Mouse (Mus musculus) midbrain, embryonic 11.5 days (tissue): ENCODE results near the gene Mustn1. TPM values are rescaled to one million over a fixed set of nuclear protein-coding genes. Genes with fewer than 3 reads are reported as not detected.

Experiments used
- ATAC-seq: fragments of 200-750 bp; cut with Nextera tagmentation; 2 replicates; pipeline ENCODE4 v1.8.0; 2017; ENCODE audit warnings: moderate TSS enrichment, moderate library complexity; ENCODE audit not compliant: low FRiP score
- DNase-seq: peaks from one replicate; pipeline ENCODE4 v3.0.0; 2015; ENCODE audit warnings: low spot score; ENCODE audit errors: missing footprints
- H3K27ac ChIP-seq: fragments of 300-500 bp; sonication (generic); 2 replicates; pipeline ENCODE4 v1.5.1; 2014; ENCODE audit warnings: low read depth, low read length
- H3K27me3 ChIP-seq: fragments of 300-500 bp; sonication (generic); 2 replicates; pipeline ENCODE4 v1.6.1; 2014; ENCODE audit warnings: mild to moderate bottlenecking, low read length, moderate library complexity, mixed read lengths; ENCODE audit not compliant: control insufficient read depth, insufficient read depth
- H3K36me3 ChIP-seq: fragments of 300-500 bp; sonication (generic); 2 replicates; pipeline ENCODE4 v1.6.1; 2014; ENCODE audit warnings: mild to moderate bottlenecking, low read length, moderate library complexity, mixed read lengths; ENCODE audit not compliant: control insufficient read depth, insufficient read depth
- H3K4me1 ChIP-seq: fragments of 300-500 bp; sonication (generic); 2 replicates; pipeline ENCODE4 v1.6.1; 2014; ENCODE audit warnings: low read length; ENCODE audit not compliant: control insufficient read depth, insufficient read depth
- H3K4me2 ChIP-seq: fragments of 300-500 bp; sonication (generic); 2 replicates; pipeline ENCODE4 v1.6.1; 2014; ENCODE audit warnings: mild to moderate bottlenecking, moderate library complexity
- H3K4me3 ChIP-seq: fragments of 300-500 bp; sonication (generic); 2 replicates; pipeline ENCODE4 v1.5.1; 2014; ENCODE audit warnings: low read depth, low read length
- H3K9ac ChIP-seq: fragments of 300-500 bp; sonication (generic); 2 replicates; pipeline ENCODE4 v1.6.1; 2014; ENCODE audit warnings: low read length
- H3K9me3 ChIP-seq: fragments of 300-500 bp; sonication (generic); 2 replicates; pipeline ENCODE4 v1.6.1; 2016; ENCODE audit warnings: low read length; ENCODE audit not compliant: control insufficient read depth
- WGBS: fragments of 180-500 bp; shearing (Covaris S2); extraction: QIAGEN DNeasy Blood & Tissue Kit; methylation state at CpG from one replicate; pipeline ENCODE4 v1.1.7; 2014; 5-methylcytosine and 5-hydroxymethylcytosine counted together
- polyA plus RNA-seq: library from polyadenylated mRNA; unstranded; fragments of >200 nt; fragmentation: Nextera tagmentation; extraction: Ambion mirVana; gene quantifications from 2 replicates; pipeline ENCODE4 v1.2.1, GENCODE M21; 2014

Gene Mustn1
- polyA plus RNA-seq, 1 experiment from 2014 or later: 0.42 TPM

DNA sequence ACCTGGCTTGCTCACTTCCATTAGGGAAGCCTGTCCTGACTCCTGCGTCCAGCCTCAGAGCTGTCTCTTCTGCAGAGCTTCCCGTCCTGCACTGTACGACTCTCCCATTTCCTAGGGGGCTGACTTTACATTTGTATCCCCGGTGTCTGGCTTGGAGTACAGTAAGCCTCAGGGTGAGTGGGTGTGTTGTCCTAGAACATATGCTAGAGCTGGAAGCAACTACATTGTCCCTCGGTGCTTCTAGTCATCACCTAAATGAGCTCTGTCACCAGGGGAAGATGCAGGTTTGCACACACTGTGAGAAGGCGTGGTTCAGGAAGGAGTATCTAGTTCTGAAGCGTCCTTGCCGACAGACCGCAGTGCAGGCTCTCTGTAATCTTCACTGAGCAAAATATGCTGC is 16.6 kb upstream of the Mustn1 start:
- H3K27me3 ChIP-seq: no peaks in the 10 kb centered on the region
- H3K9me3 ChIP-seq: no peaks in the 10 kb centered on the region
- no peak overlapping the region for H3K4me3 ChIP-seq
- no peak overlapping the region for H3K27ac ChIP-seq
- ATAC-seq (no peak), DNase-seq (no peak)
- WGBS: 90% methylated on average over 9 of the region's 9 CpGs
- H3K9ac ChIP-seq: no peak overlapping the region
- no peaks in the 10 kb centered on the region for H3K36me3 ChIP-seq
- no peaks in the 10 kb centered on the region for H3K4me1 ChIP-seq
- no peak overlapping the region for H3K4me2 ChIP-seq

DNA sequence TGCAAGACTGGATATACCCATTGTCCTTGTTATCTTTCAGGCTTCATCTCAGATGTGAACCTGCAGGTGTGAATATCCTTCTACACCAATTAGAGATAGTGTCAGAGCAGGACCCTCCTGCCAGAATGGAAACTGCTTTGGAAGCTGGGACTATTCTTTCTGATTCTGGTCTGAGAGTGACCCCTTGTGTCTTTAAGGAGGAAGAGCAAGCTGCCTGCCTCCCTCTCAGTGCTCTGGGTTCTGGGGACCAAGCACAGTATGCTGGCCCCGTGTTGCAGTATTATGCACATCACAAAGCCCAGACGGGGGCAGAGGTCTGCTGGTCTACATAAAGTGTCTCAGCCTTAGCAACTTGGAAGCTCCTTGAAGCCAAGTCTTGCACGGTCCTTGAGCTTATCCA is 13.7 kb upstream of the Mustn1 start:
- ATAC-seq (no peak), DNase-seq (no peak)
- Histone ChIP-seq H3K4me3 (no peak overlapping the region), H3K4me2 (no peak overlapping the region), H3K4me1 (no peaks in the 10 kb centered on the region), H3K9ac (no peak overlapping the region), H3K27me3 (no peaks in the 10 kb centered on the region), H3K36me3 (no peaks in the 10 kb centered on the region), H3K9me3 (no peaks in the 10 kb centered on the region), H3K27ac (no peak overlapping the region)
- 58% methylated on average over 3 of the region's 3 CpGs for WGBS

DNA sequence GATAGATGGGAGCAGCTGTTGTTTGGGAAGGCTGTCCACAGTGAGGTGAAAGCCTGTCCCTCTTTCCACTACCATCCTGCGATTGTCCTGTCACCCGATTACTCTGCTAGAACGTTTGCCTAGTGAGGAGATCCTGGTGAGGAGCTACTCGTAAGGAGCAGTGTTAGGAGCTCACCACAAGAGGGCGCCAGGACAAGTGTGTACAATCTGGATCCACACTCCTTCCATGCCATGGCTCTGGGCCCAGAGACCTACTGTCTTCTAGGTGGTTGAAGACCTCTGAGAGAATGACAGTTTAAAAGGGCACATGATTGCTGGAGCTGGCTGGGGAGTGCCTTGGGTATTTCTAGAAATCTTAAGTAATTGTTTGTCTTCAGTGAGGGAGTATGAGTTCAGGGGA is 12.0 kb upstream of the Mustn1 start:
- ATAC-seq: no peak
- no peaks in the 10 kb centered on the region for H3K27me3 ChIP-seq
- WGBS: 32% methylated on average over 5 of the region's 5 CpGs
- no peaks in the 10 kb centered on the region for H3K36me3 ChIP-seq
- DNase-seq: peak; percentile 93
- no peaks in the 10 kb centered on the region for H3K9me3 ChIP-seq
- no peak overlapping the region for H3K4me3 ChIP-seq
- no peak overlapping the region for H3K27ac ChIP-seq
- H3K9ac ChIP-seq: no peak overlapping the region
- no peaks in the 10 kb centered on the region for H3K4me1 ChIP-seq
- H3K4me2 ChIP-seq: no peak overlapping the region

DNA sequence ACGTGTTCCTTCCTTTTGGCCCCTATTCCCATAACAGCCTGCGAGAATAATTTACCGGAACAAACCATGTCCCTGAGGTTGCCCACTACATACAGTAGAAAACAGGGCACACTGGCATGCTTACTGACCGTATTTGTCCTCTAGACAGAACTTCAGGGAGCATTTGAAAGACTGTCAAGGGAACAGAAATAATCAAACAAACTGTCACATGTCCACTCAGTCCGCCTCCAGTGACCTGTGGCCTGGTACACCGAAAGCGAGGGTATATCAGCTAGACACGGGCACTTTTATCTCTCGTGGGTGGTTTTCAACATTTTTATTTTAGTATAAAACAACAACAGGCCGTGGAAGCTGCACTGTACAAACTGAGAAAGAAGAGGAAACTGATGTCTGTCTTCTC is 10.2 kb upstream of the Mustn1 start:
- H3K36me3 ChIP-seq: no peaks in the 10 kb centered on the region
- H3K27ac ChIP-seq: no peak overlapping the region
- no peak overlapping the region for H3K4me3 ChIP-seq
- no peaks in the 10 kb centered on the region for H3K4me1 ChIP-seq
- ATAC-seq (no peak), DNase-seq (no peak)
- H3K4me2 ChIP-seq: no peak overlapping the region
- H3K9ac ChIP-seq: no peak overlapping the region
- WGBS: 93% methylated on average over 10 of the region's 10 CpGs
- no peaks in the 10 kb centered on the region for H3K9me3 ChIP-seq
- no peaks in the 10 kb centered on the region for H3K27me3 ChIP-seq

DNA sequence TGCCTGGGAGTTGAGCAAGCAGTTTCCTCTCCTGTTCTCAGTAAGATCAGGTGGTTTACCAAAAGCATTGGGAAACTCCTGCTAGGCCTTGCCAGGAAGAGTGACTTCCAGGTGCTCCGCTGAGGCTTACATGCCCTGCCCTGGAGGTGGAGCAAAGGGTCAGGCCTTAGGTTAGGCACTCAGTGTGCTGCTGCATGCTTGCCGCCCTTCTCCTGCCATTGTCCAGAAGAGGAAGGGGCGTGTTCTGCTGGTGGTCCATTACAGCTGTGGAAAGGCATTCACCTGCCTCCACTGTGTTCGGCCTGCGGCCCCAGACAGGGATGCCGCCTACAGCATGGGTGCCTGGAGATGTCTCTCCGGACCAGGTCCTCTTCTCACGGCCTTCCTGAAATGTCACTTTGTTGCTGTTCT is 9.6 kb upstream of the Mustn1 start:
- 91% methylated on average over 8 of the region's 8 CpGs for WGBS
- DNase-seq (no peak), ATAC-seq (no peak)

DNA sequence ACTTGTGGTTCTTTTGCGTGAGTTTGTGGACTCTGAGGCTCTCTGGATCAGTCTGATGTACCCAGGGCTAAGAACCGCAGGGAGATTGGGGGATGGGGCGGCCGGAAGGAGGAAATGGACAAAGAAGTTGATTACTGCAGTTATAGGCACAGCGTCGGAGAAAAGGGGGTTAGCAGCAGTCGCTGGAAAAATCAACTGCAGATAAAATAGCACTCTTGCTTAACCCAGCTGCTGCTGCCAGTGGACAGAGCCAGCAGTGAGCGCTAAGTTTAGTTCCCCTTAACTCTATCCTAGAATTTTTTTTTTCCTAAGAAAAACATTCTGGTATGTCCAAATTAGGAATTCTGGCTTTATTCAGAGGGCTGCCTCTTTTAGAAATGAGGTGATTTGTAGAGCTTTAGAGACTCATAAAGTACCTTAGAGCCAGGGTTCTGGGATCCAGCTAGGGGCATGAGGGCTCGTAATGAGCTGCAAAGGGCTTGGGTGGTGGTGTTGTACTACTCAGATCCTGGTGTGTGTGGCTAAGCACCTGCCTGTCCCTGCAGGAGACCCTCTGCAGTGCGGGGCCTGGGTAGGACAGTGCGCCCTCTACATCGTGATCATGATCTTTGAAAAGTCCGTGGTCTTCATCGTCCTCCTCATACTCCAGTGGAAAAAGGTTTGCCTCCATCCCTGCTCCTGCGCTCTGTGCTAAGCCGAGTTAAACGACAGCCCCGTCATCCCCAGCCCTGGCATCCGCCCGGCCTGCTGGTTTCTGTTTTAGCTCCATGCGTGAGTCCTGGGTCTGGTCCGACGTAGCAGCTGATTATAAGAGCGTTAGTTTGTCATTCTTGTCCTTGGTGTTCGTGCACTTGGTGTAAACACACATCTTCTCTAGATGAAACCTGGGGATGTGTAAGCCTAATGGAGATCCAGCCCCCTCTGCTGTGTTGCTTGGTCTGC is 8.5 kb upstream of the Mustn1 start:
- Histone ChIP-seq H3K9me3 (no peaks in the 10 kb centered on the region), H3K4me2 (no peak overlapping the region), H3K4me1 (no peaks in the 10 kb centered on the region), H3K27me3 (no peaks in the 10 kb centered on the region), H3K36me3 (no peaks in the 10 kb centered on the region; the same call in 1 of the 2 replicates), H3K4me3 (no peak overlapping the region), H3K9ac (no peak overlapping the region), H3K27ac (no peak overlapping the region)
- no peak for ATAC-seq
- WGBS: 90% methylated on average over 25 of the region's 25 CpGs
- DNase-seq: no peak

More for the DNA sequence above, 9.6 kb upstream of the Mustn1 start:
- Histone ChIP-seq H3K36me3 (no peaks in the 10 kb centered on the region; the same call in 1 of the 2 replicates), H3K4me1 (no peaks in the 10 kb centered on the region), H3K9ac (no peak overlapping the region), H3K27me3 (no peaks in the 10 kb centered on the region), H3K4me2 (no peak overlapping the region), H3K4me3 (no peak overlapping the region), H3K9me3 (no peaks in the 10 kb centered on the region), H3K27ac (no peak overlapping the region)

DNA sequence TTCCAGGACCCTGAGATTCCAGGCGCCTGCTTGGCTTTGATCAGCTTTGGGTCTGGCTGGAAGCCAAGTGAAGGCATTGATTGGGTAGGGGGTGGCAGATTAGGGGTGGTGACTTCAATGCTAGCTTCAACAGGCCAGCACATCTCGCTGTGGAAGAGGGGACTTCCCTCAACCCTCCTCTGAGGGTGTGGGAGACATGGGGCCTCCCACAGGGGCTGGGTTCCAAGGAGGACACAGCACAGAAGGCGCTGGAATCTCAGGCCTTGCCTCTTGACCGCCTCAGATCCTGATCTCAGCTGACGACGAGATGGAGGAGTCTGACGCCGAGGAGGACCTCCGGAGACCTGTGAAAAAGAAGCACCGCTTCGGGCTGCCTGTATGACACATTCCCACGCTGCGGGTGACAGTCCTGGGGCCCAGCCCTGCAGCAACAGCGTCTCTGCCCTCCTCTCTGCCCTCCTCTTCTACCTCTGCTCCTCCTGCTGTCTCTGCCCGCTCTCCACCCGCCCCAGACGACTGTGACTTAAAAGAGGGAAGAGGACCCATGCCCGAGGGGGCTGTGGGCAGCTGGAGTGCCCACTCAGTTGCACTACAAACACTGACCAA is 4.8 kb upstream of the Mustn1 start:
- Histone ChIP-seq H3K27me3 (no peaks in the 10 kb centered on the region), H3K4me2 (no peak overlapping the region), H3K4me3 (no peak overlapping the region), H3K27ac (no peak overlapping the region), H3K9ac (no peak overlapping the region), H3K9me3 (no peaks in the 10 kb centered on the region), H3K4me1 (no peaks in the 10 kb centered on the region), H3K36me3 (no peaks in the 10 kb centered on the region; the same call in 1 of the 2 replicates)
- 80% methylated on average over 18 of the region's 18 CpGs for WGBS
- ATAC-seq (no peak), DNase-seq (no peak)

DNA sequence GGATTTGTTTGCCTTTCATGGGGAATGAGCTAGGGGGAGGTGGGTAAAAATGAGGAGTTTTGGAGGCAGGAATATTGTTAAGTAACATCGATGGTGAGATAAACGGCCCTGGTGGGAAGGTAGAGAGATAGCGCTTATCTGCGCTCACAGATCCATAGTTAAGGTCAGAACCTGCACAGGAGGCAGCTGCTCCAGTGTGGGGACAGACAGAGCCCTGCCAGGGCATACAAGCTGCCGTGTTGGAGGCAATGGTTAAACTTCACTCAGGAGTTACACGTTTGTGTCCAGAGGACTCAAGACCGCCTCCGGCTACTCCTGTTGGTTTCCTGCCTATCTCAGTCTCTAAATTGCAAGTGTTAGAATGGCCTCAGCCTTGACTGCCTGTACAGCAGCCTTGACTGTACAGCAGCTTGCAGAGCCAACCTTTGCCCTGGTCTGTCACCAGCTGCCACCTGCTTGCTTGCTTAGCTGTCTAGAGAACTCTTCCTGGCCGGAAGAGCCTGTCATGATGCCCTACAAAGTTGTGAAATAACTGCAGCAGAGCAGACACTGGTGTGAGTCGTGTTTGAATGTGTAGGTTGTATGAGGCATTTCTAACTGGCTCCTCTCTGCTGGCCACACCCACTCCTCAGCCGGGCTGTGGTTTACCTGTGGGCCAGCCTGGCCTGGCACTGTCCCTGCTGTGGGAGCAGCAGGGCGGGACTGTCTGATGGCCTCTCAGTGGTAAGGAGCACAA is 3.7 kb upstream of the Mustn1 start:
- no peak overlapping the region for H3K27ac ChIP-seq
- ATAC-seq (no peak), DNase-seq (no peak)
- H3K9me3 ChIP-seq: no peaks in the 10 kb centered on the region
- no peaks in the 10 kb centered on the region for H3K4me1 ChIP-seq
- no peaks in the 10 kb centered on the region for H3K27me3 ChIP-seq
- no peak overlapping the region for H3K4me3 ChIP-seq
- no peak overlapping the region for H3K9ac ChIP-seq
- no peaks in the 10 kb centered on the region; the same call in 1 of the 2 replicates for H3K36me3 ChIP-seq
- H3K4me2 ChIP-seq: no peak overlapping the region
- WGBS: 91% methylated on average over 12 of the region's 12 CpGs

DNA sequence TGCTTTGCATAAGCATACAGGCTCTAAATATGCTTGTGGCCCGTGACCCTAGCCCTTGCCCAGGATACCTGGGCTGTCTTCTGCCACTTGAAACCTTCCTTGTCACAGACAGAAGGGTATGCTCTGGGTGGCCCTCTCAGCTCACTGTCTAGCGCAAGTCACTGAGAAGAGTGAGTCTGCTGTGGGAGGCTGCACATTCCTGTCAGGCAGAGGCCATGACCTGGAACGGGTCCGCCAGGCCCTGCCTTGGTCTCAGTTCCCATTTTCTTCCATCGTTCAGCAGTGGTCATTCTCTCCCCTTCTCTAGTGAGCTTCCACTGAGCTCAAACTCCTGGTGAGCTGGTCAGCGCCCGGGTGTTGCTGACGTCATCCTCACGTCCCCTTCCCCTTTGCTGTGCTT is 3.0 kb upstream of the Mustn1 start:
- Histone ChIP-seq H3K27ac (no peak overlapping the region), H3K27me3 (no peaks in the 10 kb centered on the region), H3K9me3 (no peaks in the 10 kb centered on the region), H3K4me3 (no peak overlapping the region), H3K36me3 (no peaks in the 10 kb centered on the region; the same call in 1 of the 2 replicates), H3K4me1 (no peaks in the 10 kb centered on the region), H3K9ac (no peak overlapping the region), H3K4me2 (no peak overlapping the region)
- no peak for DNase-seq
- 83% methylated on average over 9 of the region's 9 CpGs for whole genome bisulfite sequencing
- no peak for ATAC-seq
